14 mouse cellular contexts compared by ENCODE assay signal in genomic region chr2:45060768-45061167, GRCm38 (mm10). TPM values are rescaled to one million over a fixed set of nuclear protein-coding genes. Genes with fewer than 3 reads are reported as not detected.
DNase-seq lines count a peak whose midpoint lies in the region; ATAC-seq and TF ChIP-seq lines count a peak whose summit lies in the region.
"Had no signal": no experiment of that assay in that cellular context is flagged by ENCODE, and none has a peak within 500 bp of the region (broad histone marks: within the 10 kb centered on the region; RNA-seq: fewer than 3 reads in every experiment).

No protein-coding gene starts in this region.

- no peak for DNase-seq in heart, embryonic 10.5 days (ENCODE audit: low spot score)
- no peak for DNase-seq in heart, postnatal 10 days
- no peak for DNase-seq in liver, postnatal 0 days
- DNase-seq in liver, embryonic 13.5 days = no peak
- no peak for DNase-seq in spleen, adult 12 weeks (ENCODE audit: low spot score)
- DNase-seq: adrenal gland, postnatal 36 days; cerebellum, adult 8-10 months; lung, postnatal 10 days had no signal

- intact Hi-C loops in heart, postnatal 10 days (cut with DNase I) = no loop called here

- H3K4me2 ChIP-seq in liver, embryonic 12.5 days = no peak overlapping the region
- no peak overlapping the region; the same call in 1 of the 2 replicates for H3K4me2 ChIP-seq in liver, postnatal 0 days (ENCODE audit: low read depth, low read length)
- H3K4me2 ChIP-seq in liver, embryonic 13.5 days = no peak overlapping the region
- H3K4me2 ChIP-seq: embryonic facial prominence, embryonic 12.5 days; hindbrain, embryonic 12.5 days had no signal

- peak overlapping the region; percentile 15; the same call in 1 of the 2 replicates for H3K9ac ChIP-seq in liver, embryonic 12.5 days
- H3K9ac ChIP-seq in liver, postnatal 0 days (replicated peaks) = no peak overlapping the region
- H3K9ac ChIP-seq in liver, embryonic 13.5 days = no peak overlapping the region
- H3K9ac ChIP-seq: embryonic facial prominence, embryonic 12.5 days; hindbrain, embryonic 12.5 days had no signal

- peak overlapping the region; percentile 49; the same call in 1 of the 2 replicates for H3K27ac ChIP-seq in heart, embryonic 10.5 days
- peak overlapping the region; percentile 58 for H3K27ac ChIP-seq in liver, embryonic 12.5 days
- H3K27ac ChIP-seq in liver, postnatal 0 days (ENCODE audit: low read depth) = no peak overlapping the region
- peak overlapping the region; percentile 73 for H3K27ac ChIP-seq in cortical plate, adult 2 months (ENCODE audit: insufficient read depth, low read length)
- H3K27ac ChIP-seq in liver, embryonic 13.5 days = peak overlapping the region; percentile 37
- H3K27ac ChIP-seq: embryonic facial prominence, embryonic 12.5 days; hindbrain, embryonic 12.5 days; kidney, postnatal 0 days had no signal

- H3K4me1 ChIP-seq in heart, embryonic 10.5 days = peaks cover 60% of the 10 kb centered on the region
- H3K4me1 ChIP-seq in liver, embryonic 12.5 days = peaks cover 76% of the 10 kb centered on the region
- H3K4me1 ChIP-seq in liver, postnatal 0 days (ENCODE audit: insufficient read depth) = peaks cover 15% of the 10 kb centered on the region
- peaks cover 24% of the 10 kb centered on the region for H3K4me1 ChIP-seq in cortical plate, adult 2 months (ENCODE audit: control insufficient read depth, insufficient read depth, low read length)
- peaks cover 77% of the 10 kb centered on the region for H3K4me1 ChIP-seq in liver, embryonic 13.5 days (replicated peaks)

- 86% methylated on average over 4 of the region's 4 CpGs for WGBS in heart, embryonic 10.5 days
- WGBS in liver, embryonic 12.5 days (ENCODE audit: insufficient replicate concordance) = 64% methylated on average over 4 of the region's 4 CpGs
- 67% methylated on average over 4 of the region's 4 CpGs for WGBS in liver, postnatal 0 days (ENCODE audit: insufficient replicate concordance)
- WGBS in liver, embryonic 13.5 days (ENCODE audit: insufficient replicate concordance) = 44% methylated on average over 4 of the region's 4 CpGs

- no peaks in the 10 kb centered on the region for H3K27me3 ChIP-seq in heart, embryonic 10.5 days (ENCODE audit: insufficient read depth, poor library complexity, severe bottlenecking)
- no peaks in the 10 kb centered on the region for H3K27me3 ChIP-seq in liver, embryonic 12.5 days (replicated peaks)
- no peaks in the 10 kb centered on the region for H3K27me3 ChIP-seq in liver, postnatal 0 days (ENCODE audit: insufficient read depth, low read length)
- no peaks in the 10 kb centered on the region for H3K27me3 ChIP-seq in liver, embryonic 13.5 days
- H3K27me3 ChIP-seq: embryonic facial prominence, embryonic 12.5 days; hindbrain, embryonic 12.5 days had no signal

- no peak for TF ChIP-seq CTCF in liver, postnatal 0 days (IDR thresholded peaks at IDR 0.05; ENCODE audit: low read depth)
- TF ChIP-seq CTCF in cortical plate, adult 2 months (IDR thresholded peaks at IDR 0.05; ENCODE audit: extremely low read depth, insufficient read depth, low read length) = no peak

- no peak overlapping the region for H3K4me3 ChIP-seq in heart, embryonic 10.5 days
- no peak overlapping the region for H3K4me3 ChIP-seq in liver, embryonic 12.5 days
- no peak overlapping the region for H3K4me3 ChIP-seq in liver, postnatal 0 days (ENCODE audit: low read depth, low read length)
- no peak overlapping the region for H3K4me3 ChIP-seq in cortical plate, adult 2 months (ENCODE audit: insufficient read depth, low read length)
- no peak overlapping the region for H3K4me3 ChIP-seq in liver, embryonic 13.5 days (replicated peaks)
- H3K4me3 ChIP-seq: embryonic facial prominence, embryonic 12.5 days; hindbrain, embryonic 12.5 days had no signal

- no peak for TF ChIP-seq POLR2A in cortical plate, adult 2 months (IDR thresholded peaks at IDR 0.05; ENCODE audit: extremely low read depth, insufficient read depth, low read length)

- ATAC-seq in liver, embryonic 12.5 days = no peak
- ATAC-seq in liver, postnatal 0 days = no peak
- ATAC-seq in liver, embryonic 13.5 days (ENCODE audit: low read depth) = no peak
- ATAC-seq: intestine, postnatal 0 days had no signal

- H3K36me3 ChIP-seq in heart, embryonic 10.5 days = 0 out of 2 replicates have a peak, but pooled peaks cover 3% of the 10 kb centered on the region
- peaks cover 21% of the 10 kb centered on the region for H3K36me3 ChIP-seq in liver, embryonic 12.5 days
- H3K36me3 ChIP-seq in liver, postnatal 0 days (replicated peaks; ENCODE audit: insufficient read depth, low read length) = no peaks in the 10 kb centered on the region; the same call in none of the 2 replicates
- peaks cover 1% of the 10 kb centered on the region for H3K36me3 ChIP-seq in liver, embryonic 13.5 days
- H3K36me3 ChIP-seq: embryonic facial prominence, embryonic 12.5 days; hindbrain, embryonic 12.5 days had no signal

- no peak for TF ChIP-seq EP300 in liver, postnatal 0 days (IDR thresholded peaks at IDR 0.05; ENCODE audit: low read depth)

- no peaks in the 10 kb centered on the region for H3K9me3 ChIP-seq in heart, embryonic 10.5 days
- no peaks in the 10 kb centered on the region for H3K9me3 ChIP-seq in liver, embryonic 12.5 days (replicated peaks)
- no peaks in the 10 kb centered on the region for H3K9me3 ChIP-seq in liver, postnatal 0 days (ENCODE audit: low read length)
- H3K9me3 ChIP-seq in liver, embryonic 13.5 days (replicated peaks) = no peaks in the 10 kb centered on the region
- H3K9me3 ChIP-seq: embryonic facial prominence, embryonic 12.5 days; hindbrain, embryonic 12.5 days had no signal

RNA-seq across cellular contexts. Expression of gene Zeb2, which starts 56.4 kb away (rescaled TPM):
- polyA plus RNA-seq in heart, embryonic 10.5 days (2016; fragmentation: Nextera tagmentation; extraction: Ambion mirVana) = 22.8 and 25.1 TPM in 2 replicates
- 10 to 100 TPM; 62.7 to 77.7 TPM for total RNA-seq in heart, postnatal 10 days (2021)
- 22.1 and 24.3 TPM in 2 replicates for polyA plus RNA-seq in liver, embryonic 12.5 days (2016; fragmentation: Nextera tagmentation; extraction: Ambion mirVana)
- polyA plus RNA-seq in liver, postnatal 0 days (2015; fragmentation: Nextera tagmentation; extraction: Ambion mirVana) = 8.1 and 8.8 TPM in 2 replicates
- polyA plus RNA-seq in cortical plate, adult 2 months (2012; rRNA removed) = 63.2 and 65.4 TPM in 2 replicates
- polyA plus RNA-seq in liver, embryonic 13.5 days (2015; fragmentation: Nextera tagmentation; extraction: Ambion mirVana) = 10.1 and 14.1 TPM in 2 replicates
